22 mouse cellular contexts compared by ENCODE assay signal in genomic region chr7:44570989-44571388, GRCm38 (mm10). TPM values are rescaled to one million over a fixed set of nuclear protein-coding genes. Genes with fewer than 3 reads are reported as not detected.
DNase-seq lines count a peak whose midpoint lies in the region; ATAC-seq and TF ChIP-seq lines count a peak whose summit lies in the region.
"Had no signal": no experiment of that assay in that cellular context is flagged by ENCODE, and none has a peak within 500 bp of the region (broad histone marks: within the 10 kb centered on the region; RNA-seq: fewer than 3 reads in every experiment).

No protein-coding gene starts in this region.

- WGBS in lung, adult 2 months = 66% methylated on average over 6 of the region's 6 CpGs
- 89% methylated on average over 6 of the region's 6 CpGs for WGBS in hindbrain, postnatal 0 days

- H3K4me3 ChIP-seq in lung, adult 2 months (replicated peaks; ENCODE audit: extremely low read depth, low read depth, low read length) = no peak overlapping the region
- H3K4me3 ChIP-seq in hindbrain, postnatal 0 days (ENCODE audit: low read length) = no peak overlapping the region
- H3K4me3 ChIP-seq: embryonic facial prominence, embryonic 12.5 days; forebrain, embryonic 15.5 days; heart, embryonic 10.5 days; hindbrain, embryonic 12.5 days had no signal

- no peaks in the 10 kb centered on the region; the same call in 1 of the 2 replicates for H3K4me1 ChIP-seq in lung, adult 2 months (ENCODE audit: control insufficient read depth, insufficient read depth, low read length)
- no peaks in the 10 kb centered on the region for H3K4me1 ChIP-seq in hindbrain, postnatal 0 days (ENCODE audit: insufficient read depth, low read length)
- H3K4me1 ChIP-seq: embryonic facial prominence, embryonic 12.5 days; forebrain, embryonic 15.5 days; heart, embryonic 10.5 days; hindbrain, embryonic 12.5 days had no signal

- H3K4me2 ChIP-seq in hindbrain, postnatal 0 days (ENCODE audit: low read depth, low read length) = no peak overlapping the region
- H3K4me2 ChIP-seq: embryonic facial prominence, embryonic 12.5 days; forebrain, embryonic 15.5 days; hindbrain, embryonic 12.5 days had no signal

- no peaks in the 10 kb centered on the region for H3K9me3 ChIP-seq in hindbrain, postnatal 0 days (ENCODE audit: low read length)
- H3K9me3 ChIP-seq: embryonic facial prominence, embryonic 12.5 days; forebrain, embryonic 15.5 days; heart, embryonic 10.5 days; hindbrain, embryonic 12.5 days had no signal

- no peak for TF ChIP-seq CTCF in lung, adult 2 months (IDR thresholded peaks at IDR 0.05; ENCODE audit: insufficient read depth, low read length)
- TF ChIP-seq CTCF in hindbrain, postnatal 0 days (IDR thresholded peaks at IDR 0.05; ENCODE audit: low read depth) = no peak

- no peak overlapping the region for H3K9ac ChIP-seq in hindbrain, postnatal 0 days (replicated peaks; ENCODE audit: low read length)
- H3K9ac ChIP-seq: embryonic facial prominence, embryonic 12.5 days; forebrain, embryonic 15.5 days; hindbrain, embryonic 12.5 days had no signal

- TF ChIP-seq POLR2A in lung, adult 2 months (IDR thresholded peaks at IDR 0.05; ENCODE audit: borderline replicate concordance, extremely low read depth, low read depth, low read length) = no peak

- H3K36me3 ChIP-seq in splenic B cell, adult 2 months (ENCODE audit: control insufficient read depth, insufficient read depth, low read length, poor library complexity, severe bottlenecking) = peaks cover 5% of the 10 kb centered on the region; the same call in 1 of the 2 replicates
- no peaks in the 10 kb centered on the region for H3K36me3 ChIP-seq in hindbrain, postnatal 0 days (ENCODE audit: insufficient read depth, low read length)
- H3K36me3 ChIP-seq: embryonic facial prominence, embryonic 12.5 days; forebrain, embryonic 15.5 days; heart, embryonic 10.5 days; hindbrain, embryonic 12.5 days had no signal

- no peaks in the 10 kb centered on the region for H3K27me3 ChIP-seq in splenic B cell, adult 2 months (ENCODE audit: control insufficient read depth, insufficient read depth, low read length, poor library complexity, severe bottlenecking)
- H3K27me3 ChIP-seq in hindbrain, postnatal 0 days (ENCODE audit: insufficient read depth, low read length) = no peaks in the 10 kb centered on the region
- H3K27me3 ChIP-seq: embryonic facial prominence, embryonic 12.5 days; forebrain, embryonic 15.5 days; hindbrain, embryonic 12.5 days had no signal

- ATAC-seq in hindbrain, postnatal 0 days = no peak
- ATAC-seq: forebrain, embryonic 15.5 days; hindbrain, embryonic 16.5 days had no signal

- DNase-seq in adrenal gland, postnatal 14 days = peak; percentile 42
- no peak for DNase-seq in adrenal gland, adult (ENCODE audit: inconsistent age in 2 of 2, low spot score in 1 of 2)
- DNase-seq in lung, adult 2 months = peak; percentile 5
- DNase-seq in lung, postnatal 14 days = no peak
- DNase-seq in spleen, postnatal 36 days (ENCODE audit: low spot score in 2 of 2) = peak; percentile 54 to 56
- no peak for DNase-seq in spleen, postnatal 14 days (ENCODE audit: low spot score in 2 of 2)
- peak; percentile 43 for DNase-seq in splenic B cell, adult 2 months (ENCODE audit: low read depth, low spot score)
- DNase-seq in hindbrain, postnatal 0 days (ENCODE audit: low spot score) = no peak
- DNase-seq: cerebellum, adult 11-12 months; cerebellum, adult 9-10 months; cerebellum, postnatal 25 days; gastrocnemius, postnatal 36 days; heart, postnatal 10 days; heart, postnatal 4 days had no signal

- H3K27ac ChIP-seq in hindbrain, postnatal 0 days = no peak overlapping the region
- H3K27ac ChIP-seq: embryonic facial prominence, embryonic 12.5 days; forebrain, embryonic 15.5 days; heart, embryonic 10.5 days; hindbrain, embryonic 12.5 days had no signal

RNA-seq across cellular contexts. Expression of gene Napsa, which starts 1.2 kb away (rescaled TPM):
- total RNA-seq in adrenal gland, postnatal 14 days (2021) = 2.0 and 10.4 TPM in 2 replicates
- polyA plus RNA-seq in lung, adult 2 months (2012; rRNA removed) = 576 and 610 TPM in 2 replicates
- 0.90 TPM in 1 of 2 replicates, not detected in the other for total RNA-seq in hindbrain, postnatal 0 days (2014; rRNA removed)
- polyA plus RNA-seq in hindbrain, postnatal 0 days (2015; fragmentation: Nextera tagmentation; extraction: Ambion mirVana) = 0.26 and 0.69 TPM in 2 replicates
- total RNA-seq: MEL had no signal

RNA-seq across cellular contexts. Expression of gene Nr1h2, which starts 17.2 kb away (rescaled TPM):
- total RNA-seq in adrenal gland, postnatal 14 days (2021) = 105 and 114 TPM in 2 replicates
- polyA plus RNA-seq in lung, adult 2 months (2012; rRNA removed) = 194 and 216 TPM in 2 replicates
- total RNA-seq in hindbrain, postnatal 0 days (2014; rRNA removed) = 71.2 and 76.4 TPM in 2 replicates
- 50.5 and 57.6 TPM in 2 replicates for polyA plus RNA-seq in hindbrain, postnatal 0 days (2015; fragmentation: Nextera tagmentation; extraction: Ambion mirVana)

RNA-seq across cellular contexts. Expression of gene Kcnc3, which starts 19.5 kb away (rescaled TPM):
- total RNA-seq in adrenal gland, postnatal 14 days (2021) = 5.5 and 6.8 TPM in 2 replicates
- polyA plus RNA-seq in lung, adult 2 months (2012; rRNA removed) = 36.0 and 42.5 TPM in 2 replicates
- 24.7 and 37.0 TPM in 2 replicates for total RNA-seq in hindbrain, postnatal 0 days (2014; rRNA removed)
- polyA plus RNA-seq in hindbrain, postnatal 0 days (2015; fragmentation: Nextera tagmentation; extraction: Ambion mirVana) = 8.0 and 8.2 TPM in 2 replicates
- total RNA-seq: MEL had no signal
- polyA plus RNA-seq: heart, embryonic 14.5 days had no signal

RNA-seq across cellular contexts. Expression of gene Pold1, which starts 22.3 kb away (rescaled TPM):
- 17.5 and 28.0 TPM in 2 replicates for total RNA-seq in adrenal gland, postnatal 14 days (2021)
- polyA plus RNA-seq in lung, adult 2 months (2012; rRNA removed) = 34.3 and 38.3 TPM in 2 replicates
- total RNA-seq in hindbrain, postnatal 0 days (2014; rRNA removed) = 26.3 and 30.0 TPM in 2 replicates
- 17.6 and 18.7 TPM in 2 replicates for polyA plus RNA-seq in hindbrain, postnatal 0 days (2015; fragmentation: Nextera tagmentation; extraction: Ambion mirVana)

RNA-seq across cellular contexts. Expression of gene Spib, which starts 39.1 kb away (rescaled TPM):
- total RNA-seq in adrenal gland, postnatal 14 days (2021) = 3.4 and 15.4 TPM in 2 replicates
- polyA plus RNA-seq in lung, adult 2 months (2012; rRNA removed) = 11.2 and 11.7 TPM in 2 replicates
- 0.05 TPM in 1 of 2 replicates, not detected in the other for total RNA-seq in hindbrain, postnatal 0 days (2014; rRNA removed)
- 0.06 TPM in 1 of 2 replicates, not detected in the other for polyA plus RNA-seq in hindbrain, postnatal 0 days (2015; fragmentation: Nextera tagmentation; extraction: Ambion mirVana)
- total RNA-seq: gastrocnemius, adult 8-10 months; gastrocnemius, postnatal 36 days had no signal
- polyA plus RNA-seq: embryonic facial prominence, embryonic 12.5 days; forebrain, embryonic 15.5 days; heart, embryonic 14.5 days; hindbrain, embryonic 16.5 days had no signal

Comparison
In these comparisons a context has a peak if more than half of its experiments do, and no peak if none do; other contexts are left out.
1. DNase-seq: peak in adrenal gland, postnatal 14 days (single experiment), lung, adult 2 months (single experiment), spleen, postnatal 36 days (2 of 2) and splenic B cell, adult 2 months (single experiment); none in adrenal gland, adult (0 of 2), lung, postnatal 14 days (single experiment), spleen, postnatal 14 days (0 of 2) and hindbrain, postnatal 0 days (single experiment).